Comparison of ENCODE assay signal across 19 mouse cellular contexts in the genomic region with DNA sequence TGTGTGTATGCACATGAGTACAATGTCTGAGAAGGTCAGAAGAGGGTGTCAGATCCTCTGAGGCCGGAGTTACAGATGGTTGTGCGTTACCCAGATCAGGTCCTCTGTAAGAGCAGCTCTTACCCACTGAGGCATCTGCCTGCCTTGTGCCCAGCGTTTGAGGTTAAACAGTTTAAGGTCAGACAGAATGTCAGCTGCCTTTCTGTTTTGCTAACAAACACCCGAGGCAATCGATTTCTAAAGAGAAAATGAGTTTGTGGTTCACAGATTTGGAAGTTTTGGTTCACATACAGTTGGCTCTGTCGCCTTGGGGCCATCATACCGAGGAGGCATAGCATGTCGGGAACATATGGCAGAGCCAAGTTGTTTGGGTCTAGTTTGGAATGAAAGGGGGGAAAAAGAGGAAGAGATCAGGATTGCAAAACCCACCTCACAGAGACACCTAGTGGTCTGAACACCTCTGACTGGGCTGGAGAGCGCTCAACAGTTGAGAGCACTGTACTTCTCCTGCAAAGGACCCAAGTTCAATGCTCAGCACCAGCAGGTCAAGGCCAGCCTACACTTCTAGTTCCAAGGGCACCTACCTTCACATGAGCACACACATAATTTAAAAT. TPM values are rescaled to one million over a fixed set of nuclear protein-coding genes. Genes with fewer than 3 reads are reported as not detected.
DNase-seq lines count a peak whose midpoint lies in the region; ATAC-seq and TF ChIP-seq lines count a peak whose summit lies in the region.
"Had no signal": no experiment of that assay in that cellular context is flagged by ENCODE, and none has a peak within 500 bp of the region (broad histone marks: within the 10 kb centered on the region; RNA-seq: fewer than 3 reads in every experiment).

No protein-coding gene starts in this region.

- ATAC-seq in hindbrain, postnatal 0 days: no peak
- no peak for ATAC-seq in hindbrain, embryonic 14.5 days (ENCODE audit: low FRiP score)
- no peak for ATAC-seq in liver, embryonic 14.5 days (ENCODE audit: insufficient read depth)
- ATAC-seq in liver, embryonic 12.5 days: no peak

- no peaks in the 10 kb centered on the region for H3K36me3 ChIP-seq in hindbrain, postnatal 0 days (ENCODE audit: insufficient read depth, low read length)
- H3K36me3 ChIP-seq in hindbrain, embryonic 14.5 days (replicated peaks; ENCODE audit: control insufficient read depth, insufficient read depth): no peaks in the 10 kb centered on the region
- H3K36me3 ChIP-seq in liver, embryonic 14.5 days (replicated peaks; ENCODE audit: control insufficient read depth, insufficient read depth, low read depth): no peaks in the 10 kb centered on the region
- no peaks in the 10 kb centered on the region for H3K36me3 ChIP-seq in liver, embryonic 12.5 days
- H3K36me3 ChIP-seq in MEL (ENCODE audit: control insufficient read depth in 1 of 2, insufficient read depth in 2 of 2, low read length in 2 of 2): no peaks in the 10 kb centered on the region
- H3K36me3 ChIP-seq: G1E; liver, embryonic 13.5 days; neural tube, embryonic 12.5 days had no signal

- 75% methylated on average over 9 of the region's 9 CpGs for WGBS in hindbrain, postnatal 0 days
- 86% methylated on average over 9 of the region's 9 CpGs for WGBS in hindbrain, embryonic 14.5 days
- WGBS in liver, embryonic 14.5 days (ENCODE audit: insufficient replicate concordance): 58% methylated on average over 9 of the region's 9 CpGs
- WGBS in liver, embryonic 12.5 days (ENCODE audit: insufficient replicate concordance): 65% methylated on average over 9 of the region's 9 CpGs

- peak; percentile 36 for TF ChIP-seq CTCF in hindbrain, postnatal 0 days (IDR thresholded peaks at IDR 0.05; ENCODE audit: low read depth)
- 0 out of 2 replicates have a peak, but pooled peaks have one; percentile 15 for TF ChIP-seq CTCF in liver, embryonic 14.5 days (IDR thresholded peaks at IDR 0.05; ENCODE audit: low read depth)
- TF ChIP-seq CTCF in MEL (IDR thresholded peaks at IDR 0.05 in 2 of 3, conservative IDR thresholded peaks at IDR 0.05 in 1 of 3; ENCODE audit: control insufficient read depth in 1 of 3, insufficient read depth in 1 of 3, low read depth in 2 of 3, low read length in 3 of 3, poor library complexity in 1 of 3, severe bottlenecking in 1 of 3): peak in 1 of 3 experiments; percentile 33; a peak in 2 of 6 replicates

- no peaks in the 10 kb centered on the region for H3K27me3 ChIP-seq in hindbrain, postnatal 0 days (ENCODE audit: insufficient read depth, low read length)
- H3K27me3 ChIP-seq in hindbrain, embryonic 14.5 days (ENCODE audit: control insufficient read depth, insufficient read depth, low read length): no peaks in the 10 kb centered on the region
- no peaks in the 10 kb centered on the region for H3K27me3 ChIP-seq in liver, embryonic 14.5 days (ENCODE audit: control insufficient read depth, insufficient read depth, low read length)
- no peaks in the 10 kb centered on the region for H3K27me3 ChIP-seq in liver, embryonic 12.5 days (replicated peaks)
- H3K27me3 ChIP-seq in MEL (ENCODE audit: control insufficient read depth in 1 of 2, insufficient read depth in 2 of 2, low read length in 2 of 2): peaks cover 3 to 7% of the 10 kb centered on the region in 2 experiments; a peak in 3 of 4 replicates
- H3K27me3 ChIP-seq: liver, embryonic 13.5 days; neural tube, embryonic 12.5 days had no signal

- TF ChIP-seq EP300 in liver, embryonic 14.5 days (IDR thresholded peaks at IDR 0.05; ENCODE audit: low read depth): no peak
- TF ChIP-seq EP300 in MEL (IDR thresholded peaks at IDR 0.05; ENCODE audit: low read depth in 1 of 2, low read length in 2 of 2): no peak

- H3K9me3 ChIP-seq in hindbrain, postnatal 0 days (ENCODE audit: low read length): no peaks in the 10 kb centered on the region
- H3K9me3 ChIP-seq in hindbrain, embryonic 14.5 days (ENCODE audit: control insufficient read depth, low read length): no peaks in the 10 kb centered on the region
- no peaks in the 10 kb centered on the region for H3K9me3 ChIP-seq in liver, embryonic 14.5 days (ENCODE audit: control insufficient read depth, low read length)
- H3K9me3 ChIP-seq in liver, embryonic 12.5 days (replicated peaks): no peaks in the 10 kb centered on the region
- no peaks in the 10 kb centered on the region for H3K9me3 ChIP-seq in MEL (replicated peaks; ENCODE audit: insufficient read depth, low read length)
- H3K9me3 ChIP-seq: G1E; liver, embryonic 13.5 days; neural tube, embryonic 12.5 days had no signal

- H3K4me1 ChIP-seq in hindbrain, postnatal 0 days (ENCODE audit: insufficient read depth, low read length): no peaks in the 10 kb centered on the region
- no peaks in the 10 kb centered on the region for H3K4me1 ChIP-seq in hindbrain, embryonic 14.5 days (replicated peaks; ENCODE audit: control insufficient read depth, insufficient read depth, low read length)
- H3K4me1 ChIP-seq in liver, embryonic 14.5 days (replicated peaks; ENCODE audit: control insufficient read depth in 2 of 2, insufficient read depth in 2 of 2, low read length in 1 of 2): no peaks in the 10 kb centered on the region; a peak in 1 of 4 replicates
- H3K4me1 ChIP-seq in liver, embryonic 12.5 days: no peaks in the 10 kb centered on the region
- no peaks in the 10 kb centered on the region for H3K4me1 ChIP-seq in MEL (ENCODE audit: control insufficient read depth in 1 of 2, insufficient read depth in 2 of 2, low read length in 2 of 2)
- H3K4me1 ChIP-seq: liver, embryonic 13.5 days; neural tube, embryonic 12.5 days had no signal

- no peak overlapping the region for H3K27ac ChIP-seq in hindbrain, postnatal 0 days
- no peak overlapping the region for H3K27ac ChIP-seq in hindbrain, embryonic 14.5 days
- H3K27ac ChIP-seq in liver, embryonic 14.5 days: no peak overlapping the region
- H3K27ac ChIP-seq in liver, embryonic 12.5 days: no peak overlapping the region
- no peak overlapping the region for H3K27ac ChIP-seq in MEL (ENCODE audit: control insufficient read depth, low read depth, low read length)
- H3K27ac ChIP-seq: liver, embryonic 13.5 days; neural tube, embryonic 12.5 days had no signal

- no peak for DNase-seq in hindbrain, postnatal 0 days (ENCODE audit: low spot score)
- no peak for DNase-seq in hindbrain, embryonic 14.5 days (ENCODE audit: low spot score)
- DNase-seq in liver, embryonic 14.5 days (ENCODE audit: low read depth in 3 of 3, low spot score in 3 of 3): no peak
- peak; percentile 22 for DNase-seq in 3T3-L1 (ENCODE audit: low read depth, low spot score)
- peak; percentile 20 for DNase-seq in MEL (ENCODE audit: low read depth, low spot score)
- no peak for DNase-seq in thymus, postnatal 4 days
- no peak for DNase-seq in left cerebral cortex, postnatal 36 days (ENCODE audit: low spot score in 2 of 2)
- DNase-seq: adrenal gland, adult 2 months; cerebellum, postnatal 10 days; gastrocnemius, postnatal 36 days; liver, embryonic 13.5 days; right cerebral cortex, postnatal 14 days had no signal

- TF ChIP-seq RAD21 in MEL (IDR thresholded peaks at IDR 0.05; ENCODE audit: low read depth, low read length): peak; percentile 21

- H3K4me2 ChIP-seq in hindbrain, postnatal 0 days (ENCODE audit: low read depth, low read length): no peak overlapping the region
- no peak overlapping the region for H3K4me2 ChIP-seq in hindbrain, embryonic 14.5 days (replicated peaks)
- no peak overlapping the region for H3K4me2 ChIP-seq in liver, embryonic 14.5 days (ENCODE audit: low read depth)
- no peak overlapping the region for H3K4me2 ChIP-seq in liver, embryonic 12.5 days
- H3K4me2 ChIP-seq: liver, embryonic 13.5 days; neural tube, embryonic 12.5 days had no signal

- H3K9ac ChIP-seq in hindbrain, postnatal 0 days (replicated peaks; ENCODE audit: low read length): no peak overlapping the region
- H3K9ac ChIP-seq in hindbrain, embryonic 14.5 days: no peak overlapping the region
- no peak overlapping the region for H3K9ac ChIP-seq in liver, embryonic 14.5 days (replicated peaks)
- no peak overlapping the region for H3K9ac ChIP-seq in liver, embryonic 12.5 days
- H3K9ac ChIP-seq in MEL (ENCODE audit: control insufficient read depth, low read depth, low read length, poor library complexity, severe bottlenecking): no peak overlapping the region
- H3K9ac ChIP-seq: liver, embryonic 13.5 days; neural tube, embryonic 12.5 days had no signal

- intact Hi-C loops in left cerebral cortex, postnatal 36 days (cut with DNase I): no loop called here

- no peak for TF ChIP-seq POLR2A in MEL (IDR thresholded peaks at IDR 0.05; ENCODE audit: control insufficient read depth in 1 of 2, insufficient read depth in 1 of 2, low read depth in 1 of 2, low read length in 2 of 2, poor library complexity in 1 of 2)

- no peaks in the 10 kb centered on the region for H3K79me2 ChIP-seq in MEL (ENCODE audit: control insufficient read depth, insufficient read depth, low read length, poor library complexity)

- no peak overlapping the region for H3K4me3 ChIP-seq in hindbrain, postnatal 0 days (ENCODE audit: low read length)
- no peak overlapping the region for H3K4me3 ChIP-seq in hindbrain, embryonic 14.5 days (replicated peaks; ENCODE audit: low read length)
- H3K4me3 ChIP-seq in liver, embryonic 14.5 days (ENCODE audit: insufficient read depth in 1 of 2, low read depth in 2 of 2, low read length in 2 of 2): no peak overlapping the region
- no peak overlapping the region for H3K4me3 ChIP-seq in liver, embryonic 12.5 days
- H3K4me3 ChIP-seq in MEL (ENCODE audit: control insufficient read depth in 1 of 2, insufficient read depth in 1 of 2, low read depth in 2 of 2, low read length in 2 of 2): no peak overlapping the region
- H3K4me3 ChIP-seq: liver, embryonic 13.5 days; neural tube, embryonic 12.5 days had no signal

TF ChIP-seq in MEL, 35 proteins besides CTCF, POLR2A, EP300 and RAD21 (continues in another document):
- TF ChIP-seq E2F4 (IDR thresholded peaks at IDR 0.05; ENCODE audit: borderline replicate concordance, low read depth, low read length): no peak
- no peak for TF ChIP-seq TCF12 (IDR thresholded peaks at IDR 0.05; ENCODE audit: low read depth, low read length)
- TF ChIP-seq CHD2 (IDR thresholded peaks at IDR 0.05; ENCODE audit: low read length): no peak
- TF ChIP-seq ETS1 (IDR thresholded peaks at IDR 0.05; ENCODE audit: low read depth, low read length): no peak
- TF ChIP-seq ZC3H11A (IDR thresholded peaks at IDR 0.05; ENCODE audit: low read depth, low read length): 0 out of 2 replicates have a peak, but pooled peaks have one; percentile 7

RNA-seq across cellular contexts. Expression of gene Mchr1, which starts 48.9 kb away (rescaled TPM):
- total RNA-seq in hindbrain, postnatal 0 days (2014; rRNA removed): 5.9 and 11.1 TPM in 2 replicates
- polyA plus RNA-seq in hindbrain, postnatal 0 days (2015; fragmentation: Nextera tagmentation; extraction: Ambion mirVana): 7.0 and 7.8 TPM in 2 replicates
- 3.4 and 5.4 TPM in 2 replicates for polyA plus RNA-seq in hindbrain, embryonic 14.5 days (2014; fragmentation: Nextera tagmentation; extraction: Ambion mirVana)
- polyA plus RNA-seq in liver, embryonic 14.5 days (2012; rRNA removed): not detected in 2 replicates
- polyA plus RNA-seq in liver, embryonic 14.5 days (2014; fragmentation: Nextera tagmentation; extraction: Ambion mirVana): 0.11 TPM in 1 of 2 replicates, not detected in the other
- 0.19 TPM in 1 of 2 replicates, not detected in the other for polyA plus RNA-seq in liver, embryonic 12.5 days (2016; fragmentation: Nextera tagmentation; extraction: Ambion mirVana)
- total RNA-seq in MEL (2012; rRNA removed): not detected in 2 replicates
- not detected for polyA plus RNA-seq in MEL (2012; ENCODE audit: insufficient read depth in 1 of 2, insufficient read length in 2 of 2, low read depth in 1 of 2, low replicate concordance in 2 of 2, missing spikeins in 1 of 2)
- 10 to 100 TPM; 21.6 to 23.8 TPM for total RNA-seq in left cerebral cortex, postnatal 36 days (2021)
- total RNA-seq: hematopoietic stem cell, adult 5-6 weeks; megakaryocyte, adult 5-6 weeks; monocyte, adult 5-6 weeks had no signal
- polyA plus RNA-seq: G1E; heart, embryonic 14.5 days had no signal

Comparison
In these comparisons a context has a peak if more than half of its experiments do, and no peak if none do; other contexts are left out.
1. DNase-seq: peak in 3T3-L1 (single experiment) and MEL (single experiment); none in hindbrain, postnatal 0 days (single experiment), hindbrain, embryonic 14.5 days (single experiment), liver, embryonic 14.5 days (0 of 3), thymus, postnatal 4 days (single experiment) and left cerebral cortex, postnatal 36 days (0 of 2).